Mouse (Mus musculus) E14TG2a.4 (cell line): ENCODE measurements around the gene Krt90.
"Not testable (repeated sequence)": the region's sequence is repeated elsewhere in the genome, so short reads cannot be mapped to it uniquely, and the experiment has no call there.

Experiments used
- H3K27me3 ChIP-seq: 2 replicates; pipeline ENCODE4 v1.6.1; 2014; ENCODE audit warnings: low read length, control low read depth; ENCODE audit not compliant: insufficient read depth
- H3K36me3 ChIP-seq: 2 replicates; pipeline ENCODE4 v1.6.1; 2014; ENCODE audit warnings: low read length, control low read depth; ENCODE audit not compliant: insufficient read depth
- H3K4me1 ChIP-seq: replicated peaks from 2 replicates; pipeline ENCODE4 v1.6.1; 2014; ENCODE audit warnings: low read depth, low read length, control low read depth
- H3K4me3 ChIP-seq: replicated peaks from 2 replicates; pipeline ENCODE4 v1.5.1; 2014; ENCODE audit warnings: mild to moderate bottlenecking, low read length
- H3K9me3 ChIP-seq: 2 replicates; pipeline ENCODE4 v1.6.1; 2014; ENCODE audit warnings: low read length, control low read depth
- CTCF ChIP-seq: conservative IDR thresholded peaks from 2 replicates; pipeline ENCODE4 v1.5.1; 2014; ENCODE audit warnings: low read length
- NANOG ChIP-seq: IDR thresholded peaks from 2 replicates; pipeline ENCODE4 v1.6.1; 2014; ENCODE audit warnings: borderline replicate concordance, low read length, mixed read lengths
- POU5F1 ChIP-seq: IDR thresholded peaks from 2 replicates; pipeline ENCODE4 v1.6.1; 2014; ENCODE audit warnings: low read length, borderline replicate concordance

The Krt90 gene

DNA sequence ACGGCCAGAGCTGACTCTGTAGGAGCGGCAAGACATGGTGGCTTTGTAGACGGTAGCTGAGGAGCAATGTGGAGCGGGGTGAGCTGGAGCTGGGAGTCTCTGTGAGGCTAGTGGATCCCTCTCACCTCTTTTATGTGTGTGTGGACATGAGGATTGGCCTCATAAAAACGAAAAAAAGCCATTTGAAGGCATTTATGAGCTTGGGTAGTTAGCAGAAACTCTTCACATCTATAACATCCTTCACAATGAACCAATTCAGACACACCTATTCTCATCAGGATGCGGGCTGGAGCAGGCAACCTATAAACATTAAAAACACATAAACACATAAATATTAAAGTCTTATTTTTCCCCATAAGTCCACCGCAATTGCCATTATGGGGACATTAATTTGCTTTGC, 30.0 kb downstream of the Krt90 start, which contains the start of gene Krt84:
TSS of gene Krt84 (minus strand) at position 101 of the 400 bp plus-strand sequence.
- TF ChIP-seq CTCF (no peak), NANOG (no peak), POU5F1 (no peak)
- Histone ChIP-seq H3K27me3 (peaks cover 23% of the 10 kb centered on the region), H3K9me3 (peaks cover 7% of the 10 kb centered on the region), H3K36me3 (no peaks in the 10 kb centered on the region), H3K4me1 (no peaks in the 10 kb centered on the region), H3K4me3 (no peak within 1 kb of the TSS)

GRCm38 (mm10) chr15:101522556-101523232, 40.1 kb downstream of the Krt90 start:
- peaks cover 19% of the 10 kb centered on the region for H3K27me3 ChIP-seq
- no peak overlapping the region for H3K4me3 ChIP-seq
- peaks cover 10% of the 10 kb centered on the region; the same call in 1 of the 2 replicates for H3K9me3 ChIP-seq
- no peaks in the 10 kb centered on the region for H3K4me1 ChIP-seq
- TF ChIP-seq CTCF, result no peak
- TF ChIP-seq POU5F1, result no peak
- no peak for TF ChIP-seq NANOG
- H3K36me3 ChIP-seq, result no peaks in the 10 kb centered on the region

GRCm38 (mm10) chr15:101519792-101520191, 43.0 kb downstream of the Krt90 start:
- Histone ChIP-seq H3K27me3 (peaks cover 11% of the 10 kb centered on the region), H3K4me1 (no peaks in the 10 kb centered on the region), H3K4me3 (no peak overlapping the region), H3K36me3 (no peaks in the 10 kb centered on the region), H3K9me3 (peaks cover 10% of the 10 kb centered on the region; the same call in 1 of the 2 replicates)
- TF ChIP-seq NANOG (no peak), POU5F1 (no peak), CTCF (peak; percentile 57)

- H3K4me1 ChIP-seq, H3K36me3 ChIP-seq, H3K9me3 ChIP-seq, H3K4me3 ChIP-seq: not testable (repeated sequence)
- peaks cover 11% of the 10 kb centered on the region for H3K27me3 ChIP-seq
Observed at GRCm38 (mm10) chr15:101517161-101517560, 45.6 kb downstream of the Krt90 start, which contains the start of gene Gm49425. Gm49425 (minus strand) TSS chr15:101517261.

- TF ChIP-seq NANOG (no peak), CTCF (no peak), POU5F1 (no peak)
- no peaks in the 10 kb centered on the region for H3K9me3 ChIP-seq
- H3K27me3 ChIP-seq, result peaks cover 7% of the 10 kb centered on the region
- H3K36me3 ChIP-seq, result no peaks in the 10 kb centered on the region
- no peaks in the 10 kb centered on the region for H3K4me1 ChIP-seq
- no peak overlapping the region for H3K4me3 ChIP-seq
Observed at GRCm38 (mm10) chr15:101508247-101508646, 54.5 kb downstream of the Krt90 start.

DNA sequence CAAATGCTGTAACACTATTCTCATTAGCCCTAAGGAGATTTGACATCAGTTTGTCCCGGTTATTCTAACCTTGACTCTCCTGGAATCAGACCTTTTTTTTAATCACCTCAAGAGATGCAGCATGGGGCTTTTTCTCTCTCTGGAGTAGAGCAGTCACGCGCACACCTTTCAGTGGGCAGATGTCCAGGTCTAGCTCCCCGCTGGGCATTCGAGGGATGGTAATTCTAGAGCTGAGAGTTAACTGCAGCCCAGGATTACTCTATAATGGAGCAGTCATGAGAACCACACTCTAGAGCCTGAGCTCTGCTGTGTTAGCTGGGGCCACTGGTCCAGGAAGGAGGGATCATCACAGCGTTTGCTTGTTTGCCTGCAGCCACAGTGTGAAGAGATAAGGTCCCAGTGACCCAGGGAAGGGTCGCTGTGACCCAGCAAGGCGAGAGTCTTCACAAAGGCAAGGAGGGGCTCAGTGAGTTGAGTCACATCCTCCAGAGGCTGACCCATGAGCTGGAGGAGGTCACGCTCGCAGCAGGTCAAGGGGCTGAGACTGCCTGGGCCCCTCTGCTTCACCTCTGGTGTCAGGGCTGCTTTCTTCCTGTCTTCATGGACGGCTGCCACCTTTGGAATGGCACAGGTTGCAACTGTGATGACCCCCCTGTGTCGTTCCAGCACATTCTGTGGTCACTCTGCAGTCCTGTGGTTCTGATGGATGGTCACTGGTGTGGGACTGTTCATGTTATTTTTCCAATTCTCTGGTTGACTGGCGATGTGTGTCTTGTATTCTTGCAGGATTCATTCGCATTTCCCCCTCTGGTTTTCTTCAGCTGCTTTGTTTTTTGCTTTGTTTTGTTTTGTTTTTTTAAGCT, 55.6 kb downstream of the Krt90 start:
- H3K4me1 ChIP-seq, result no peaks in the 10 kb centered on the region
- no peak overlapping the region for H3K4me3 ChIP-seq
- TF ChIP-seq NANOG, result no peak
- TF ChIP-seq POU5F1, result no peak
- no peak for TF ChIP-seq CTCF
- H3K36me3 ChIP-seq, result no peaks in the 10 kb centered on the region
- H3K9me3 ChIP-seq, result no peaks in the 10 kb centered on the region
- peaks cover 10% of the 10 kb centered on the region for H3K27me3 ChIP-seq
